Mouse (Mus musculus) CH12.LX (cell line): ENCODE measurements around the gene Rtn2.

ENCODE experiments used
- CTCF ChIP-seq, 2 experiments: IDR thresholded peaks in 1 of 2; conservative IDR thresholded peaks in 1 of 2; 2 replicates each; pipeline ENCODE4 v1.5.1; 2011 to 2012; ENCODE audit warnings: low read depth in 2 of 2, low read length in 2 of 2, improper control_type of control experiment in 1 of 2, inconsistent platforms in 1 of 2, mild to moderate bottlenecking in 1 of 2, moderate library complexity in 1 of 2
- KAT2A ChIP-seq: IDR thresholded peaks from 2 replicates; pipeline ENCODE4 v1.6.1; 2012; ENCODE audit warnings: low read length, improper control_type of control experiment, inconsistent platforms; ENCODE audit not compliant: insufficient replicate concordance
- MEF2A ChIP-seq: IDR thresholded peaks from 2 replicates; pipeline ENCODE4 v1.6.1; 2014; ENCODE audit warnings: low read depth, mild to moderate bottlenecking, inconsistent platforms, low read length, improper control_type of control experiment, borderline replicate concordance
- MYC ChIP-seq: IDR thresholded peaks from 2 replicates; pipeline ENCODE4 v1.6.1; 2011; ENCODE audit warnings: low read depth, mild to moderate bottlenecking, improper control_type of control experiment, low read length
- POLR2A ChIP-seq: IDR thresholded peaks from 2 replicates; pipeline ENCODE4 v1.6.1; 2011; ENCODE audit warnings: low read depth, mild to moderate bottlenecking, improper control_type of control experiment, low read length
- SMC3 ChIP-seq: IDR thresholded peaks from 2 replicates; pipeline ENCODE4 v1.6.1; 2011; ENCODE audit warnings: low read depth, low read length, improper control_type of control experiment
- ZMIZ1 ChIP-seq: IDR thresholded peaks from 2 replicates; pipeline ENCODE4 v1.6.1; 2012; ENCODE audit warnings: low read depth, mild to moderate bottlenecking, inconsistent platforms, low read length, improper control_type of control experiment
- ZNF384 ChIP-seq: IDR thresholded peaks from 2 replicates; pipeline ENCODE4 v1.6.1; 2012; ENCODE audit warnings: low read depth, low read length, improper control_type of control experiment, inconsistent platforms

DNA sequence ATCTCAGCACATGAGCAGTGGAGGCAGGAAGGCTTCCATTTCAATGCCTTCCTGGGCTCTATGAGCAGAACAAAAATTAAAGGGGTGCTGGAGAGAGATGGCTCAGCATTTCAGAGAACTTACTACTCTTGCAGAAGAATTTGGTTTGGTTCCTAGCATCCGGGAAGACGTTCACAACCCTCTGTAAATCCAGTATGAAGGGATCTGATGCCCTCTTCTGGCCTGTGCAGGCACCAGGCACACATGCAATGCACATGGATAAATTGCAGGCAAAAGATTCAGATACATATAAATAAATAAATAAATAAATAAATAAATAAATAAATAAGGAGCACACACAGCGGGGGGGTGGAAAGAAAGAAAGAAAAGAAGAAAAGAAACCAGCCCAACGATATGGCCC lies 6.2 kb upstream of the Rtn2 start:
- TF ChIP-seq SMC3: peak; percentile 69
- peak; percentile 16 to 61; a peak in 2 of 4 replicates for TF ChIP-seq CTCF (conservative IDR thresholded peaks at IDR 0.05 in 1 of 2, IDR thresholded peaks at IDR 0.05 in 1 of 2; ENCODE audit: low read depth in 2 of 2, low read length in 2 of 2)
- no peak for TF ChIP-seq ZMIZ1
- no peak for TF ChIP-seq MEF2A
- TF ChIP-seq POLR2A: no peak
- no peak for TF ChIP-seq ZNF384
- TF ChIP-seq KAT2A: no peak
- no peak for TF ChIP-seq MYC
